Mouse (Mus musculus): ENCODE measurements at regions not wholly inside any gene's neighbourhood (a gene's known extent, or its start where the extent isn't known, plus 50 kb on each side); places are given as distances from the start of the nearest gene placed in this dataset.

- no peak for DNase-seq (ENCODE audit: inconsistent age in 2 of 2, low spot score in 1 of 2)
These were observed 95.9 kb upstream of the 1600014C23Rik start for GRCm38 (mm10) chr17:45829571-45829970.

GRCm38 (mm10) chr17:45828843-45829242 lies 95.2 kb upstream of the 1600014C23Rik start:
- DNase-seq (ENCODE audit: inconsistent age in 2 of 2, low spot score in 1 of 2), result no peak

- no peak for DNase-seq (ENCODE audit: inconsistent age in 2 of 2, low spot score in 1 of 2)
These were observed 94.7 kb upstream of the 1600014C23Rik start for GRCm38 (mm10) chr17:45828284-45828824.

- DNase-seq (ENCODE audit: inconsistent age in 2 of 2, low spot score in 1 of 2), result no peak
These were observed 91.3 kb upstream of the 1600014C23Rik start for GRCm38 (mm10) chr17:45824977-45825376.

GRCm38 (mm10) chr17:45823501-45823900 lies 89.9 kb upstream of the 1600014C23Rik start:
- DNase-seq (ENCODE audit: inconsistent age in 2 of 2, low spot score in 1 of 2), result no peak

- DNase-seq (ENCODE audit: inconsistent age in 2 of 2, low spot score in 1 of 2), result no peak
These were observed 88.8 kb upstream of the 1600014C23Rik start for GRCm38 (mm10) chr17:45822427-45822826.

GRCm38 (mm10) chr17:45821356-45821755 lies 87.7 kb upstream of the 1600014C23Rik start:
- DNase-seq (ENCODE audit: inconsistent age in 2 of 2, low spot score in 1 of 2), result no peak

- DNase-seq (ENCODE audit: inconsistent age in 2 of 2, low spot score in 1 of 2), result no peak
These were observed 85.5 kb upstream of the 1600014C23Rik start for GRCm38 (mm10) chr17:45819143-45819542.

GRCm38 (mm10) chr17:45816566-45816965 lies 82.9 kb upstream of the 1600014C23Rik start:
- no peak for DNase-seq (ENCODE audit: inconsistent age in 2 of 2, low spot score in 1 of 2)

- peak; percentile 53 to 71 for DNase-seq (ENCODE audit: inconsistent age in 2 of 2, low spot score in 1 of 2)
These were observed 82.2 kb upstream of the 1600014C23Rik start for GRCm38 (mm10) chr17:45815833-45816232.

- no peak for DNase-seq (ENCODE audit: inconsistent age in 2 of 2, low spot score in 1 of 2)
These were observed 81.7 kb upstream of the 1600014C23Rik start for GRCm38 (mm10) chr17:45815341-45815740.

GRCm38 (mm10) chr17:45814586-45814985 lies 80.9 kb upstream of the 1600014C23Rik start:
- no peak for DNase-seq (ENCODE audit: inconsistent age in 2 of 2, low spot score in 1 of 2)

- no peak for DNase-seq (ENCODE audit: inconsistent age in 2 of 2, low spot score in 1 of 2)
These were observed 80.3 kb upstream of the 1600014C23Rik start for GRCm38 (mm10) chr17:45813956-45814355.

GRCm38 (mm10) chr17:45812289-45812955 lies 78.8 kb upstream of the 1600014C23Rik start:
- DNase-seq (ENCODE audit: inconsistent age in 2 of 2, low spot score in 1 of 2), result peak; percentile 37 to 73

GRCm38 (mm10) chr17:45811632-45812221 lies 78.1 kb upstream of the 1600014C23Rik start:
- DNase-seq (ENCODE audit: inconsistent age in 2 of 2, low spot score in 1 of 2), result no peak

GRCm38 (mm10) chr17:45809728-45810127 lies 76.1 kb upstream of the 1600014C23Rik start:
- no peak for DNase-seq (ENCODE audit: inconsistent age in 2 of 2, low spot score in 1 of 2)

- no peak for DNase-seq (ENCODE audit: inconsistent age in 2 of 2, low spot score in 1 of 2)
These were observed 74.7 kb upstream of the 1600014C23Rik start for GRCm38 (mm10) chr17:45808374-45808773.

- DNase-seq (ENCODE audit: inconsistent age in 2 of 2, low spot score in 1 of 2), result no peak
These were observed 73.8 kb upstream of the 1600014C23Rik start for GRCm38 (mm10) chr17:45807452-45807851.

- DNase-seq (ENCODE audit: inconsistent age in 2 of 2, low spot score in 1 of 2), result no peak
These were observed 73.2 kb upstream of the 1600014C23Rik start for GRCm38 (mm10) chr17:45806831-45807230.

- DNase-seq (ENCODE audit: inconsistent age in 2 of 2, low spot score in 1 of 2), result no peak
These were observed 72.8 kb upstream of the 1600014C23Rik start for GRCm38 (mm10) chr17:45806430-45806829.

- DNase-seq (ENCODE audit: inconsistent age in 2 of 2, low spot score in 1 of 2), result no peak
These were observed 71.9 kb upstream of the 1600014C23Rik start for GRCm38 (mm10) chr17:45805471-45806082.

- peak; percentile 31 to 36 for DNase-seq (ENCODE audit: inconsistent age in 2 of 2, low spot score in 1 of 2)
These were observed 69.7 kb upstream of the 1600014C23Rik start for GRCm38 (mm10) chr17:45803331-45803730.

All from adrenal gland, adult (tissue).